Mouse (Mus musculus): ENCODE data around the gene Nrcam. TPM values are rescaled to one million over a fixed set of nuclear protein-coding genes. Genes with fewer than 3 reads are reported as not detected.
A peak's percentile ranks its signal among the peaks of the same experiment; 100 is the strongest.

Gene Nrcam
- total and polyA plus RNA-seq, 3 experiments, result 0.05 to 0.33 (median 0.13) TPM

DNA sequence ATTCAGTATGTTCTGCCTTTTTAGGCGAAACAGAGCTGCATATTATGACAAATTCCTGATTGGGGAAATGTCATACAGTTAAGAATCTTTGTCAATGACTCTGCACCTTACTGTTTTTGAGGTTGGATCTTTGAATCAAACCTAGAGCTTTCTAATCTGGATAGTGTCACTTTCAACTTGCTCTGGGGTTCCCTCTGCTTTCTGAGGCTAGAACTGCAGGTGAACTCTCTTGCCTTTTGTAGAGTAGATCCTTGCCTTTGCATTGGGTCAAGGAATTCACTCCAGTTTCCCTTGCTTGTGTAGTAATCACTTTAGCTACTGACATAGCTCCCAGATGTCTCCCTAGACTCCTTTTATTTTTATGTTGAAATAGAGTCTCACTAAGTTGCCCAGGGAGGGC lies 123.1 kb downstream of the Nrcam start:
- dilution Hi-C loops (cut with MboI; ENCODE audit: extremely low pct_ligation_motif_present, extremely low pct_unique_long_range_greater_than_20kb, low sequenced_read_pairs) (no loop called here), in situ Hi-C loops (cut with MboI; ENCODE audit: low pct_ligation_motif_present, low pct_unique_long_range_greater_than_20kb, low sequenced_read_pairs) (loop anchor here (10.0 kb wide), 1 partner anchor 63 kb away; no protein-coding TSS in a partner anchor)
- Histone ChIP-seq H3K36me3 (replicated peaks in 1 of 2; ENCODE audit: control insufficient read depth in 1 of 2, insufficient read depth in 1 of 2, low read length in 1 of 2) (no peaks in the 10 kb centered on the region), H3K4me1 (ENCODE audit: control insufficient read depth in 1 of 2, insufficient read depth in 2 of 2) (no peaks in the 10 kb centered on the region), H3K4me2 (ENCODE audit: insufficient read depth, low read depth, poor library complexity, severe bottlenecking) (no peak overlapping the region), H3K27me3 (replicated peaks) (no peaks in the 10 kb centered on the region), H3K79me2 (replicated peaks; ENCODE audit: control insufficient read depth, extremely low read depth, insufficient read depth, poor library complexity, severe bottlenecking) (no peaks in the 10 kb centered on the region), H3K9ac (ENCODE audit: insufficient read depth, low read depth) (no peak overlapping the region), H3K4me3 (replicated peaks in 1 of 3; ENCODE audit: low read depth in 2 of 3, low read length in 2 of 3, poor library complexity in 1 of 3) (no peak overlapping the region), H3K27ac (ENCODE audit: insufficient read depth, low read depth) (no peak overlapping the region), H3K9me3 (replicated peaks; ENCODE audit: low read length) (no peaks in the 10 kb centered on the region)
- peak; percentile 67 for TF ChIP-seq SMC3 (IDR thresholded peaks at IDR 0.05; ENCODE audit: low read depth, low read length)
- peak in 1 of 2 experiments; percentile 63; a peak in 2 of 4 replicates for TF ChIP-seq CTCF (conservative IDR thresholded peaks at IDR 0.05 in 1 of 2, IDR thresholded peaks at IDR 0.05 in 1 of 2; ENCODE audit: low read depth in 2 of 2, low read length in 2 of 2)
- peak; percentile 47 for TF ChIP-seq RAD21 (IDR thresholded peaks at IDR 0.05; ENCODE audit: low read depth, low read length)
- TF ChIP-seq ELF1 (IDR thresholded peaks at IDR 0.05; ENCODE audit: low read depth, low read length), result no peak
- TF ChIP-seq USF2 (conservative IDR thresholded peaks at IDR 0.05; ENCODE audit: low read depth, low read length), result no peak
- no peak for TF ChIP-seq MAZ (IDR thresholded peaks at IDR 0.05; ENCODE audit: low read depth, low read length)
- peak; percentile 16 for DNase-seq (ENCODE audit: extremely low read depth)

GRCm38 (mm10) chr12:44453791-44454190 lies 125.1 kb downstream of the Nrcam start:
- Histone ChIP-seq H3K4me1 (ENCODE audit: control insufficient read depth in 1 of 2, insufficient read depth in 2 of 2) (no peaks in the 10 kb centered on the region), H3K9ac (ENCODE audit: insufficient read depth, low read depth) (no peak overlapping the region), H3K9me3 (replicated peaks; ENCODE audit: low read length) (no peaks in the 10 kb centered on the region), H3K79me2 (replicated peaks; ENCODE audit: control insufficient read depth, extremely low read depth, insufficient read depth, poor library complexity, severe bottlenecking) (no peaks in the 10 kb centered on the region), H3K4me3 (replicated peaks in 1 of 3; ENCODE audit: low read depth in 2 of 3, low read length in 2 of 3, poor library complexity in 1 of 3) (no peak overlapping the region), H3K36me3 (replicated peaks in 1 of 2; ENCODE audit: control insufficient read depth in 1 of 2, insufficient read depth in 1 of 2, low read length in 1 of 2) (no peaks in the 10 kb centered on the region), H3K4me2 (ENCODE audit: insufficient read depth, low read depth, poor library complexity, severe bottlenecking) (no peak overlapping the region), H3K27me3 (replicated peaks) (no peaks in the 10 kb centered on the region), H3K27ac (ENCODE audit: insufficient read depth, low read depth) (no peak overlapping the region)
- dilution Hi-C loops (cut with MboI; ENCODE audit: extremely low pct_ligation_motif_present, extremely low pct_unique_long_range_greater_than_20kb, low sequenced_read_pairs) (no loop called here), in situ Hi-C loops (cut with MboI; ENCODE audit: low pct_ligation_motif_present, low pct_unique_long_range_greater_than_20kb, low sequenced_read_pairs) (loop anchor here (10.0 kb wide), 1 partner anchor 61 kb away; no protein-coding TSS in a partner anchor)
- TF ChIP-seq ZNF384 (IDR thresholded peaks at IDR 0.05; ENCODE audit: low read depth, low read length) (no peak), ETS1 (conservative IDR thresholded peaks at IDR 0.05; ENCODE audit: low read depth, low read length) (no peak), TCF12 (IDR thresholded peaks at IDR 0.05; ENCODE audit: low read depth, low read length) (no peak), GABPA (IDR thresholded peaks at IDR 0.05; ENCODE audit: insufficient replicate concordance, low read depth, low read length) (no peak), NRF1 (IDR thresholded peaks at IDR 0.05; ENCODE audit: low read depth, low read length) (no peak), ELF1 (IDR thresholded peaks at IDR 0.05; ENCODE audit: low read depth, low read length) (no peak), PAX5 (IDR thresholded peaks at IDR 0.05; ENCODE audit: low read length) (no peak), CHD2 (IDR thresholded peaks at IDR 0.05; ENCODE audit: low read length) (no peak), MAZ (IDR thresholded peaks at IDR 0.05; ENCODE audit: low read depth, low read length) (no peak)
- no peak for DNase-seq (ENCODE audit: extremely low read depth)

DNA sequence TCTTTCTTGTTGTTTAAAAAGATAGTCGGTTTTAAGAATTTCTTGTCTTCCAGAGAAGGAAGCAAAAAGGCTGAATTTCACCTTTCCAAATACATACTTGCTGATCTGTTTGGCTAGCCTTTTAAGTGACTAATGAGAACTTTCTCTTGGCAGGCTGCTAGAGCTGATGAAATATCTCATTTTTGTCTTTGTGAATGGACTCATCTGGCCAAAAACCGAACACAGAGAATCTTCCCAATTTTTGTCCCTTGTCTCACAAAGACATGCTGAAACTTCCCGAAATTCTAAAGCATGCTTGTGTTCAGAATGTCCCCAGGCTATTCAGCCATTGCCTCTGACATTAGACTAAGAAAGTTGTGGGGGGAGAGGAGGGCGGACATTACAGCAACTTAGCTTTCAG lies 129.3 kb downstream of the Nrcam start:
- in situ Hi-C loops (cut with MboI; ENCODE audit: low pct_ligation_motif_present, low pct_unique_long_range_greater_than_20kb, low sequenced_read_pairs), result loop anchor here (10.0 kb wide), 1 partner anchor 57 kb away; no protein-coding TSS in a partner anchor
- Histone ChIP-seq H3K79me2 (replicated peaks; ENCODE audit: control insufficient read depth, extremely low read depth, insufficient read depth, poor library complexity, severe bottlenecking) (no peaks in the 10 kb centered on the region), H3K9me3 (replicated peaks; ENCODE audit: low read length) (no peaks in the 10 kb centered on the region), H3K36me3 (replicated peaks in 1 of 2; ENCODE audit: control insufficient read depth in 1 of 2, insufficient read depth in 1 of 2, low read length in 1 of 2) (no peaks in the 10 kb centered on the region), H3K4me2 (ENCODE audit: insufficient read depth, low read depth, poor library complexity, severe bottlenecking) (no peak overlapping the region), H3K9ac (ENCODE audit: insufficient read depth, low read depth) (no peak overlapping the region), H3K4me3 (replicated peaks in 1 of 3; ENCODE audit: low read depth in 2 of 3, low read length in 2 of 3, poor library complexity in 1 of 3) (no peak overlapping the region), H3K27ac (ENCODE audit: insufficient read depth, low read depth) (no peak overlapping the region), H3K27me3 (replicated peaks) (no peaks in the 10 kb centered on the region), H3K4me1 (ENCODE audit: control insufficient read depth in 1 of 2, insufficient read depth in 2 of 2) (no peaks in the 10 kb centered on the region)
- no peak for DNase-seq (ENCODE audit: extremely low read depth)
- TF ChIP-seq EP300 (IDR thresholded peaks at IDR 0.05; ENCODE audit: low read length) (no peak), CHD2 (IDR thresholded peaks at IDR 0.05; ENCODE audit: low read length) (no peak), ELF1 (IDR thresholded peaks at IDR 0.05; ENCODE audit: low read depth, low read length) (no peak), ZKSCAN1 (IDR thresholded peaks at IDR 0.05; ENCODE audit: borderline replicate concordance, low read depth, low read length) (no peak), PAX5 (IDR thresholded peaks at IDR 0.05; ENCODE audit: low read length) (no peak), KAT2A (IDR thresholded peaks at IDR 0.05; ENCODE audit: insufficient replicate concordance, low read length) (no peak)
- dilution Hi-C loops (cut with MboI; ENCODE audit: extremely low pct_ligation_motif_present, extremely low pct_unique_long_range_greater_than_20kb, low sequenced_read_pairs), result no loop called here
